Mouse (Mus musculus) heart, postnatal 0 days (tissue): ENCODE results near the gene Jmjd7. TPM values are rescaled to one million over a fixed set of nuclear protein-coding genes. Genes with fewer than 3 reads are reported as not detected.

Experiments
- ATAC-seq: fragments of 200-750 bp; cut with Nextera tagmentation; 2 replicates; pipeline ENCODE4 v1.8.0; 2017; ENCODE audit warnings: low read depth, moderate number of reproducible peaks, moderate library complexity; ENCODE audit not compliant: insufficient read depth
- DNase-seq: peaks from one replicate; pipeline ENCODE4 v3.0.0-alpha.2; 2016; ENCODE audit warnings: low spot score
- H3K27ac ChIP-seq: fragments of 300-500 bp; sonication (generic); 2 replicates; pipeline ENCODE4 v1.5.1; 2014; ENCODE audit warnings: low read depth, mild to moderate bottlenecking
- H3K27me3 ChIP-seq: fragments of 300-500 bp; sonication (generic); 2 replicates; pipeline ENCODE4 v1.6.1; 2014; ENCODE audit warnings: low read length, mixed read lengths; ENCODE audit not compliant: control insufficient read depth, insufficient read depth
- H3K36me3 ChIP-seq: fragments of 300-500 bp; sonication (generic); replicated peaks from 2 replicates; pipeline ENCODE4 v1.6.1; 2014; ENCODE audit warnings: low read length, mixed read lengths; ENCODE audit not compliant: control insufficient read depth, insufficient read depth
- H3K4me1 ChIP-seq: fragments of 300-500 bp; sonication (generic); 2 replicates; pipeline ENCODE4 v1.6.1; 2014; ENCODE audit warnings: antibody characterized with exemption; ENCODE audit not compliant: control insufficient read depth, insufficient read depth
- H3K4me2 ChIP-seq: fragments of 300-500 bp; sonication (generic); 2 replicates; pipeline ENCODE4 v1.6.1; 2014; ENCODE audit warnings: low read depth, mild to moderate bottlenecking, low read length, moderate library complexity
- H3K4me3 ChIP-seq: fragments of 300-500 bp; sonication (generic); 2 replicates; pipeline ENCODE4 v1.5.1; 2014; ENCODE audit warnings: low read depth, low read length
- H3K9ac ChIP-seq: fragments of 300-500 bp; sonication (generic); replicated peaks from 2 replicates; pipeline ENCODE4 v1.6.1; 2014; ENCODE audit warnings: low read depth, low read length, mixed read lengths
- H3K9me3 ChIP-seq: fragments of 300-500 bp; sonication (generic); replicated peaks from 2 replicates; pipeline ENCODE4 v1.6.1; 2016; ENCODE audit warnings: low read length; ENCODE audit not compliant: control insufficient read depth
- CTCF ChIP-seq: IDR thresholded peaks from 2 replicates; pipeline ENCODE4 v1.5.1; 2016; ENCODE audit warnings: antibody characterized with exemption, control low read depth, low read depth
- EP300 ChIP-seq: IDR thresholded peaks from 2 replicates; pipeline ENCODE4 v1.6.1; 2016; ENCODE audit warnings: antibody characterized with exemption, low read depth
- WGBS: fragments of 180-500 bp; shearing (Covaris S2); extraction: QIAGEN DNeasy Blood & Tissue Kit; methylation state at CpG from one replicate; pipeline ENCODE4 v1.1.7; 2014; 5-methylcytosine and 5-hydroxymethylcytosine counted together
- microRNA-seq: library from miRNA; unstranded; fragments of <30 nt; microRNA quantifications from one replicate; pipeline ENCODE4, GENCODE M21; 2016
- polyA plus RNA-seq: library from polyadenylated mRNA; unstranded; fragments of >200 nt; fragmentation: Nextera tagmentation; extraction: Ambion mirVana; gene quantifications from 2 replicates; pipeline ENCODE4 v1.2.1, GENCODE M21; 2015
- total RNA-seq: library from RNA; depleted of rRNA; stranded (reverse); fragments of >200 nt; gene quantifications from 2 replicates; pipeline ENCODE4 v1.2.3, GENCODE M21; 2014; ENCODE audit warnings: low replicate concordance; rRNA removed

The Jmjd7 gene
- total and polyA plus RNA-seq, 2 experiments from 2014 or later, result 14.1 to 20.3 TPM

DNA sequence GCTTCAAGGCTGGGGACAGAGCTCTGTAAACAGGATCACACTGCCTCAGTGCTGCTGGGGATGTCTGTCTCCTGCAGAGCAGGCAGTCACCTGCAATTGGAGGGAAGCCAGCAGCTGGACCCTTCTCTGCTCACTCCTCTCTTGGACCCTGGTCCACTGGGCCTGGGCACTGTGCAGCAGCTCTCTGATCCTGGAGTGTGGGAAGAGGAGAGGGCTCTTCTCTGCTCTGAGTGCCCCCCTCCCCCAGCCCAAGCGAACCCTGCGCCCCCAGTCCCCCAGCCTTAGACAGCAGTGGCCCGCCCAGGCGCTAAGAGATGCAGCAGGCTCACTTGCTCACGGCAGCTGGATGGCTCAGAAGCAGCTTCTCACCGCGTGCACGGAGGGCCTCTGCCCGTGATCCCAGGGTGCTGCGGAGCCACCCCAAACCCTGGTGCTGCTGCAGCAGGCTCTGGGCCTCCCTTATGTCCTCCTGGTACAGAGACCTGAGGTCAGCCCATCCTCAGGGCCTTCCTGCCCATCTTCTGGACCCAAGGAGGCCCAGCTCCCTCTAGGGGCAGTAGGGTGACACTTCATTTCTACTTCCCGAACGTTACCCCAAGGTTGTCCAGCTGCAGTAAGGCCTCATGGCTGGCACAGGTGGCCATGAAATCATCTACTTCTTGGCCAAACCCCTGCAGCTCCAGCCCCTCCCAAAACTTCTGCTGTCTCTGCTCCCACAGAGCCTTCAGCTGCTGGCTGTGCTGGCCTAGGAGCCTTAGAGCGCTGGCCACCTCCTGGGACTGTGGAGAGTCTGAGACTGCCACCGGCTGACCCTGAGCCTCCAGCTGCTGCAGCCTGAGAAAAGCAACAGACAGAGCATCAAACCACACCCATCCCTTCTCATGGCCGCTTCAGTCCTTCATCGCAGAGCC, 41.5 kb downstream of the Jmjd7 start:
- peak; percentile 38; the same call in 1 of the 2 replicates for ATAC-seq
- Histone ChIP-seq H3K27me3 (peaks cover 3% of the 10 kb centered on the region; the same call in 1 of the 2 replicates), H3K4me2 (no peak overlapping the region)

DNA sequence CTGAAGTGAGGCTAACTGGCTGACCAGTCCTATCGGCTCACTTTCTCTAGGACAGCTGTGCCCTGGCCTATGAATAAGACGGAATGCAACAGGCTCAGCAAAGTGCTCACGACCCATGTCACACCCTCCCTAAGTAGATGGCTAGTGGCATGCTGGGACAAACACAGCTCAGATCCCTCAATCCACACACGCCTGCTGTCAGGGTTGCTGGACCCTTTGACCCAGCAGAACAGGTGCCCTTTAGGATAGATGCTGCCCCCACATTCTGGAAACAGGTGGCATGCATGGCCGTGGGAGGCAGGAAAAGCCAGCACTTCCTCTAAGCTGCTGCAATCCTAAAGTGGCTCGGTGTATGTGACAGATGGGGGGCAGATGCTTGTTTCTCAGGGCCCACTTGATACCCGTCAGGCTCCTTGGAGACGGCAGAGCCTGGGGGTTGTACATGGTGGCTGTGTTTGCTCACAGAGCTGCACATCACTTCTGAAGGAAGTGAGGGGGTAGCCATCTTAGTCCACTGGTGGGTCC, 42.2 kb downstream of the Jmjd7 start:
- Histone ChIP-seq H3K4me3 (no peak overlapping the region), H3K4me1 (no peaks in the 10 kb centered on the region; the same call in 1 of the 2 replicates), H3K9ac (no peak overlapping the region), H3K36me3 (no peaks in the 10 kb centered on the region), H3K27ac (no peak overlapping the region), H3K4me2 (no peak overlapping the region), H3K27me3 (no peaks in the 10 kb centered on the region), H3K9me3 (no peaks in the 10 kb centered on the region)
- TF ChIP-seq CTCF (no peak), EP300 (no peak)
- DNase-seq, result no peak
- ATAC-seq, result no peak
- 65% methylated on average over 8 of the region's 8 CpGs for WGBS

More for the DNA sequence above, 41.5 kb downstream of the Jmjd7 start:
- Histone ChIP-seq H3K9ac (no peak overlapping the region), H3K27ac (no peak overlapping the region), H3K36me3 (no peaks in the 10 kb centered on the region), H3K4me1 (no peaks in the 10 kb centered on the region; the same call in 1 of the 2 replicates), H3K4me3 (no peak overlapping the region), H3K9me3 (no peaks in the 10 kb centered on the region)
- DNase-seq, result no peak
- peak; percentile 81 for TF ChIP-seq CTCF
- TF ChIP-seq EP300, result no peak
- WGBS, result 46% methylated on average over 16 of the region's 16 CpGs

DNA sequence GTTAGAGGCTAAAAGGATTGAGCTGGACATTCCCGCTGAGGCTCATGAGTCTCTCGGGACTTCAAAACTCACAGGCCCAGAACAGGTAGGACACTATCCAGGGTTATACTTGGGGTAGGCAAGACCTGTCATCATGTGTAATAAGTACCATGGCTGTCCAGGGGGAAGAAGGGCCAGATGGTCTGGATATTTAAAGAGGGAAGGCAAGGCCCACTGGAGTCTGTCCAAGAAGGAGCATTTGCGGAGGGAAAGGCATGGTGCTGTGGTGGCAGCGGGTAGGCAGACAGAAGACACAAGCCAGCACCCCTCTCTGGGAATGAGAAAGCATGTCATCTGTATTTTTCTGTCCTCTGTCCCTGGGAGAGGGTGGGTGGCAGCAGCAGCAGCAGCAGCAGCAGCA, 46.8 kb downstream of the Jmjd7 start:
- ATAC-seq, result no peak
- TF ChIP-seq CTCF, result no peak
- TF ChIP-seq EP300, result no peak
- H3K36me3 ChIP-seq, result no peaks in the 10 kb centered on the region
- H3K4me2 ChIP-seq, result no peak overlapping the region
- DNase-seq, result no peak
- no peaks in the 10 kb centered on the region for H3K4me1 ChIP-seq
- H3K9ac ChIP-seq, result no peak overlapping the region
- no peak overlapping the region for H3K4me3 ChIP-seq
- H3K9me3 ChIP-seq, result no peaks in the 10 kb centered on the region
- H3K27me3 ChIP-seq, result peaks cover 17% of the 10 kb centered on the region
- WGBS, result 69% methylated on average over 4 of the region's 4 CpGs
- H3K27ac ChIP-seq, result no peak overlapping the region

DNA sequence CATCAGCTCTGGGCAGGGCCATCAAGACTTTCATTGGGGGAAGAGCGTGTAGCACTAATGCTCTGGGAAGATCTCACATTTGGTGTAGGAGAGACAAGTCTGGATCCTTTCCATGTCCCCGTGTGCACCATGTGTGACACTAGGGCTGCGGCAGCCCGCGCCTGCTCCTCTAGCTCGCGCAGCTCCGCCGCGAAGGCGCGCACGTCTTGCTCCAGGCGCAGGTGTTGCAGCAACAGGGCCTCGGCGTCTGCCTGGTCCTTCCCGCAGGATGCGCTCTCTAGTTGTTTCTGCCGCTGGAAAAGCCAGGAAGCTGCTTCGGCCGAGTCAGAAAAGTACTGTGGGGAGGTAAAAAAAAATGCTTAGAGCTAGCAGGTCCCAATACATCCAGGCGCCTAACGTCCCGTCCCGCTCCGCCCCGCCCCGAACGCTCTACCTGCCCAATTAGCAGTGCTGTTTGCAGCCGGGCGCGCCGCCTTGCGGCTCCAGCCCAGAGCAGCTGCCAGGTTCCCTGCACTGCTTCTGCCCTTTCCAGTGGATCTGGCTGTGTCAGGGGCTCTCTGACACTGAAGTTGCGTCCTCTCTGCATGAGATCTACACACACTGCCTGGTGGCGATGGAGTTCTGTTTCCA, 48.9 kb downstream of the Jmjd7 start:
- peak; percentile 64 for TF ChIP-seq CTCF
- TF ChIP-seq EP300, result no peak
- Histone ChIP-seq H3K4me3 (peak overlapping the region; percentile 32), H3K9ac (no peak overlapping the region), H3K27me3 (peaks cover 17% of the 10 kb centered on the region), H3K9me3 (no peaks in the 10 kb centered on the region), H3K4me2 (peak overlapping the region; percentile 62), H3K4me1 (no peaks in the 10 kb centered on the region), H3K36me3 (no peaks in the 10 kb centered on the region), H3K27ac (no peak overlapping the region)
- peak; percentile 44 for DNase-seq
- 3% methylated on average over 36 of the region's 36 CpGs for WGBS
- peak; percentile 79 for ATAC-seq

Small RNAs within 50 kb of the gene (microRNA-seq; reads per million reads assigned to microRNA genes)
- gene Mir7665, result not detected

Other genes with a start within 250 kb of the Jmjd7 start
- 13.9 and 20.5 TPM in 2 replicates for gene Rpap1, start 239.9 kb upstream of the Jmjd7 start, total RNA-seq
- gene Rpap1, start 239.9 kb upstream of the Jmjd7 start, polyA plus RNA-seq, result 9.0 and 10.2 TPM in 2 replicates
- gene Tyro3, start 229.8 kb upstream of the Jmjd7 start, total RNA-seq, result 8.5 and 19.0 TPM in 2 replicates
- gene Tyro3, start 229.8 kb upstream of the Jmjd7 start, polyA plus RNA-seq, result 3.1 and 3.5 TPM in 2 replicates
- gene Mga, start 130.3 kb upstream of the Jmjd7 start, total RNA-seq, result 48.5 and 68.4 TPM in 2 replicates
- gene Mga, start 130.3 kb upstream of the Jmjd7 start, polyA plus RNA-seq, result 10.8 and 11.6 TPM in 2 replicates
- gene Mapkbp1, start 54.8 kb upstream of the Jmjd7 start, total RNA-seq, result 7.6 and 18.7 TPM in 2 replicates
- 1.1 TPM in 2 replicates for gene Mapkbp1, start 54.8 kb upstream of the Jmjd7 start, polyA plus RNA-seq
- 0.12 and 18.7 TPM in 2 replicates for gene Gm28042, start within 50 bp of the Jmjd7 start, total RNA-seq
- 0.74 and 1.4 TPM in 2 replicates for gene Gm28042, start within 50 bp of the Jmjd7 start, polyA plus RNA-seq
- gene Pla2g4b, start 5.9 kb downstream of the Jmjd7 start, total RNA-seq, result 8.0 TPM in 1 of 2 replicates, not detected in the other
- 0.20 and 0.37 TPM in 2 replicates for gene Pla2g4b, start 5.9 kb downstream of the Jmjd7 start, polyA plus RNA-seq
- gene Ehd4, start 127.1 kb downstream of the Jmjd7 start, total RNA-seq, result 231 and 250 TPM in 2 replicates
- 438 and 547 TPM in 2 replicates for gene Ehd4, start 127.1 kb downstream of the Jmjd7 start, polyA plus RNA-seq
- 1.6 and 1.7 TPM in 2 replicates for gene Pla2g4e, start 217.9 kb downstream of the Jmjd7 start, total RNA-seq
- gene Pla2g4e, start 217.9 kb downstream of the Jmjd7 start, polyA plus RNA-seq, result 2.9 TPM in 2 replicates